14 mouse cellular contexts compared by ENCODE assay signal in genomic region chr7:34987258-34987657, GRCm38 (mm10).
DNase-seq lines count a peak whose midpoint lies in the region; ATAC-seq and TF ChIP-seq lines count a peak whose summit lies in the region.
"Had no signal": no experiment of that assay in that cellular context is flagged by ENCODE, and none has a peak within 500 bp of the region (broad histone marks: within the 10 kb centered on the region; RNA-seq: fewer than 3 reads in every experiment).

No protein-coding gene starts in this region.

- H3K4me2 ChIP-seq in forebrain, embryonic 11.5 days (ENCODE audit: low read depth, low read length, severe bottlenecking), result no peak overlapping the region
- H3K4me2 ChIP-seq in forebrain, postnatal 0 days (ENCODE audit: low read depth), result no peak overlapping the region
- H3K4me2 ChIP-seq in liver, embryonic 13.5 days, result no peak overlapping the region
- no peak overlapping the region for H3K4me2 ChIP-seq in limb, embryonic 12.5 days
- no peak overlapping the region for H3K4me2 ChIP-seq in midbrain, postnatal 0 days (ENCODE audit: low read depth, low read length, poor library complexity, severe bottlenecking)

- no peak for TF ChIP-seq CTCF in forebrain, postnatal 0 days (IDR thresholded peaks at IDR 0.05; ENCODE audit: low read depth)
- no peak for TF ChIP-seq CTCF in midbrain, postnatal 0 days (IDR thresholded peaks at IDR 0.05)

- no peaks in the 10 kb centered on the region; the same call in 1 of the 2 replicates for H3K36me3 ChIP-seq in forebrain, embryonic 11.5 days (ENCODE audit: control insufficient read depth, insufficient read depth, low read length)
- no peaks in the 10 kb centered on the region for H3K36me3 ChIP-seq in forebrain, postnatal 0 days (ENCODE audit: insufficient read depth)
- peaks cover 9% of the 10 kb centered on the region for H3K36me3 ChIP-seq in liver, embryonic 13.5 days
- no peaks in the 10 kb centered on the region for H3K36me3 ChIP-seq in limb, embryonic 12.5 days
- H3K36me3 ChIP-seq in midbrain, postnatal 0 days (ENCODE audit: insufficient read depth, low read length), result no peaks in the 10 kb centered on the region

- 0 out of 2 replicates have a peak, but pooled peaks cover 2% of the 10 kb centered on the region for H3K4me1 ChIP-seq in forebrain, embryonic 11.5 days (replicated peaks; ENCODE audit: control insufficient read depth, insufficient read depth, low read length)
- H3K4me1 ChIP-seq in forebrain, postnatal 0 days (ENCODE audit: insufficient read depth), result no peaks in the 10 kb centered on the region
- H3K4me1 ChIP-seq in liver, embryonic 13.5 days (replicated peaks), result peaks cover 65% of the 10 kb centered on the region
- peaks cover 58% of the 10 kb centered on the region for H3K4me1 ChIP-seq in limb, embryonic 12.5 days (replicated peaks)
- peaks cover 15% of the 10 kb centered on the region for H3K4me1 ChIP-seq in midbrain, postnatal 0 days (ENCODE audit: insufficient read depth, low read length)

- no peak for ATAC-seq in forebrain, embryonic 11.5 days (replicated peaks; ENCODE audit: low FRiP score)
- no peak for ATAC-seq in forebrain, postnatal 0 days
- no peak for ATAC-seq in liver, embryonic 13.5 days (ENCODE audit: low read depth)
- no peak for ATAC-seq in limb, embryonic 12.5 days (ENCODE audit: insufficient number of reproducible peaks, insufficient read depth, low FRiP score, low TSS enrichment, low read depth)
- no peak for ATAC-seq in midbrain, postnatal 0 days (ENCODE audit: low FRiP score)

- H3K9me3 ChIP-seq in forebrain, embryonic 11.5 days (ENCODE audit: control insufficient read depth, low read length), result no peaks in the 10 kb centered on the region
- no peaks in the 10 kb centered on the region for H3K9me3 ChIP-seq in forebrain, postnatal 0 days (ENCODE audit: low read length)
- H3K9me3 ChIP-seq in liver, embryonic 13.5 days (replicated peaks), result no peaks in the 10 kb centered on the region
- 0 out of 2 replicates have a peak, but pooled peaks cover 3% of the 10 kb centered on the region for H3K9me3 ChIP-seq in limb, embryonic 12.5 days
- H3K9me3 ChIP-seq in midbrain, postnatal 0 days (ENCODE audit: low read length), result no peaks in the 10 kb centered on the region

- H3K27ac ChIP-seq in forebrain, embryonic 11.5 days (ENCODE audit: low read depth, low read length), result 0 out of 2 replicates have a peak overlapping the region, but pooled peaks have one; percentile 18
- no peak overlapping the region for H3K27ac ChIP-seq in forebrain, postnatal 0 days (ENCODE audit: low read depth, low read length)
- peak overlapping the region; percentile 98 for H3K27ac ChIP-seq in liver, embryonic 13.5 days
- peak overlapping the region; percentile 75 for H3K27ac ChIP-seq in limb, embryonic 12.5 days
- 0 out of 2 replicates have a peak overlapping the region, but pooled peaks have one; percentile 13 for H3K27ac ChIP-seq in midbrain, postnatal 0 days (ENCODE audit: low read depth, low read length)

- no peaks in the 10 kb centered on the region for H3K27me3 ChIP-seq in forebrain, embryonic 11.5 days (ENCODE audit: control insufficient read depth, insufficient read depth, low read length)
- no peaks in the 10 kb centered on the region for H3K27me3 ChIP-seq in forebrain, postnatal 0 days (ENCODE audit: insufficient read depth, low read length)
- no peaks in the 10 kb centered on the region for H3K27me3 ChIP-seq in liver, embryonic 13.5 days
- no peaks in the 10 kb centered on the region for H3K27me3 ChIP-seq in limb, embryonic 12.5 days
- H3K27me3 ChIP-seq in midbrain, postnatal 0 days (ENCODE audit: insufficient read depth, low read length), result no peaks in the 10 kb centered on the region

- no peak overlapping the region for H3K4me3 ChIP-seq in forebrain, embryonic 11.5 days (ENCODE audit: low read depth, low read length)
- H3K4me3 ChIP-seq in forebrain, postnatal 0 days (ENCODE audit: low read depth, low read length), result no peak overlapping the region
- no peak overlapping the region for H3K4me3 ChIP-seq in liver, embryonic 13.5 days (replicated peaks)
- H3K4me3 ChIP-seq in limb, embryonic 12.5 days (replicated peaks), result no peak overlapping the region
- no peak overlapping the region for H3K4me3 ChIP-seq in midbrain, postnatal 0 days (ENCODE audit: low read depth, low read length)
- H3K4me3 ChIP-seq: erythroblast, embryonic 14.5 days had no signal

- WGBS in forebrain, embryonic 11.5 days, result 72% methylated on average over 6 of the region's 6 CpGs
- WGBS in forebrain, postnatal 0 days, result 68% methylated on average over 6 of the region's 6 CpGs
- WGBS in liver, embryonic 13.5 days (ENCODE audit: insufficient replicate concordance), result 69% methylated on average over 6 of the region's 6 CpGs
- WGBS in limb, embryonic 12.5 days, result 32% methylated on average over 6 of the region's 6 CpGs
- 54% methylated on average over 6 of the region's 6 CpGs for WGBS in midbrain, postnatal 0 days

- no peak for DNase-seq in forebrain, embryonic 11.5 days (ENCODE audit: low spot score)
- DNase-seq in forebrain, postnatal 0 days, result no peak
- no peak for DNase-seq in liver, embryonic 13.5 days
- no peak for DNase-seq in liver
- DNase-seq in midbrain, postnatal 0 days (ENCODE audit: low spot score), result no peak
- no peak for DNase-seq in right cerebral cortex, postnatal 10 days (ENCODE audit: low spot score in 2 of 2)
- DNase-seq in gastrocnemius, adult 18-20 months (ENCODE audit: low spot score), result no peak
- DNase-seq: adrenal gland, postnatal 14 days; cerebellum, adult 2 months; kidney, adult 9 months; lung, postnatal 10 days; spleen, adult 18-20 months had no signal

- H3K9ac ChIP-seq in forebrain, embryonic 11.5 days (ENCODE audit: low read length), result no peak overlapping the region
- H3K9ac ChIP-seq in forebrain, postnatal 0 days, result no peak overlapping the region
- H3K9ac ChIP-seq in liver, embryonic 13.5 days, result peak overlapping the region; percentile 71; the same call in 1 of the 2 replicates
- H3K9ac ChIP-seq in limb, embryonic 12.5 days (replicated peaks), result no peak overlapping the region
- H3K9ac ChIP-seq in midbrain, postnatal 0 days (replicated peaks; ENCODE audit: low read length, poor library complexity, severe bottlenecking), result no peak overlapping the region
